In genomic region chr8:13420970-13421369, GRCm38 (mm10) we compare ENCODE assay signal across 21 mouse cellular contexts. TPM values are rescaled to one million over a fixed set of nuclear protein-coding genes. Genes with fewer than 3 reads are reported as not detected.
DNase-seq lines count a peak whose midpoint lies in the region; ATAC-seq and TF ChIP-seq lines count a peak whose summit lies in the region.
"Had no signal": no experiment of that assay in that cellular context is flagged by ENCODE, and none has a peak within 500 bp of the region (broad histone marks: within the 10 kb centered on the region; RNA-seq: fewer than 3 reads in every experiment).

No protein-coding gene starts in this region.

- no peak for ATAC-seq in megakaryocyte, adult 5-6 weeks (ENCODE audit: poor library complexity, severe bottlenecking)
- ATAC-seq: forebrain, embryonic 14.5 days had no signal

- DNase-seq in frontal cortex, postnatal 36 days (ENCODE audit: low spot score in 2 of 2): peak; percentile 13 to 19
- DNase-seq in frontal cortex, postnatal 25 days (ENCODE audit: low spot score in 2 of 2): no peak
- DNase-seq in brain, embryonic 14.5 days (ENCODE audit: low read depth): peak; percentile 24
- DNase-seq in left cerebral cortex, postnatal 4 days: peak; percentile 13
- DNase-seq in right cerebral cortex, postnatal 25 days: peak; percentile 45
- no peak for DNase-seq in heart, postnatal 36 days
- DNase-seq: heart, adult 2 months; kidney, adult 8-10 months; kidney, postnatal 36 days; layer of hippocampus, adult 9-11 months; lung, embryonic 14.5 days had no signal

- intact Hi-C loops in left cerebral cortex, postnatal 4 days (cut with DNase I): no loop called here
- intact Hi-C loops in heart, postnatal 36 days (cut with DNase I): loop anchor here (10.0 kb wide), 1 partner anchor 516 kb away; no protein-coding TSS in a partner anchor

- TF ChIP-seq POLR2A in brain, embryonic 14.5 days (IDR thresholded peaks at IDR 0.05; ENCODE audit: borderline replicate concordance, extremely low read depth, insufficient read depth, insufficient read length, poor library complexity, severe bottlenecking): no peak

- no peak for TF ChIP-seq CTCF in brain, embryonic 14.5 days (IDR thresholded peaks at IDR 0.05; ENCODE audit: borderline replicate concordance, extremely low read depth, insufficient read depth, insufficient read length)

RNA-seq across cellular contexts. Expression of gene Tmem255b, which starts 14.0 kb away (rescaled TPM):
- 0.20 and 0.27 TPM in 2 replicates for polyA plus RNA-seq in brain, embryonic 14.5 days (2012; rRNA removed)
- 1 to 10 TPM; 3.9 to 4.6 TPM for total RNA-seq in left cerebral cortex, postnatal 4 days (2021)
- not detected in 2 replicates for total RNA-seq in megakaryocyte, adult 5-6 weeks (2015)
- total RNA-seq in megakaryocyte, adult 5-6 weeks (2017): not detected in 2 replicates
- 1 to 10 TPM; 6.3 to 6.7 TPM for total RNA-seq in heart, postnatal 36 days (2021)
- total RNA-seq: liver, adult 2 months; monocyte, adult 5-6 weeks had no signal
- polyA plus RNA-seq: forebrain, embryonic 14.5 days; hindbrain, embryonic 11.5 days had no signal

RNA-seq across cellular contexts. Expression of gene Grk1, which starts 16.1 kb away (rescaled TPM):
- polyA plus RNA-seq in brain, embryonic 14.5 days (2012; rRNA removed): 0.06 and 0.10 TPM in 2 replicates
- not detected for total RNA-seq in left cerebral cortex, postnatal 4 days (2021)
- total RNA-seq in megakaryocyte, adult 5-6 weeks (2015): 0.04 TPM in 1 of 2 replicates, not detected in the other
- not detected in 2 replicates for total RNA-seq in megakaryocyte, adult 5-6 weeks (2017)
- total RNA-seq in heart, postnatal 36 days (2021): not detected
- total RNA-seq: gastrocnemius, adult 8-10 months; left cerebral cortex, postnatal 36 days; liver, adult 2 months; monocyte, adult 5-6 weeks had no signal
- polyA plus RNA-seq: heart, adult 2 months; hindbrain, embryonic 11.5 days; liver, adult 2 months; lung, embryonic 14.5 days; neural tube, embryonic 13.5 days had no signal

RNA-seq across cellular contexts. Expression of gene Atp4b, which starts 24.3 kb away (rescaled TPM):
- polyA plus RNA-seq in brain, embryonic 14.5 days (2012; rRNA removed): not detected in 2 replicates
- total RNA-seq in left cerebral cortex, postnatal 4 days (2021): not detected
- not detected in 2 replicates for total RNA-seq in megakaryocyte, adult 5-6 weeks (2015)
- not detected in 2 replicates for total RNA-seq in megakaryocyte, adult 5-6 weeks (2017)
- not detected for total RNA-seq in heart, postnatal 36 days (2021)
- total RNA-seq: ES-E14; gastrocnemius, adult 8-10 months; heart, adult 2 months; left cerebral cortex, postnatal 36 days; liver, adult 2 months; monocyte, adult 5-6 weeks had no signal
- polyA plus RNA-seq: forebrain, embryonic 14.5 days; heart, embryonic 16.5 days; hindbrain, embryonic 11.5 days; liver, adult 2 months; lung, embryonic 14.5 days; neural tube, embryonic 13.5 days had no signal

Comparison
In these comparisons a context has a peak if more than half of its experiments do, and no peak if none do; other contexts are left out.
1. DNase-seq: peak in frontal cortex, postnatal 36 days (2 of 2), brain, embryonic 14.5 days (single experiment), left cerebral cortex, postnatal 4 days (single experiment) and right cerebral cortex, postnatal 25 days (single experiment); none in frontal cortex, postnatal 25 days (0 of 2) and heart, postnatal 36 days (0 of 2).
2. RNA of gene Tmem255b, which starts 14.0 kb away (total RNA-seq): 6.3 to 6.7 TPM in heart, postnatal 36 days and 3.9 to 4.6 TPM in left cerebral cortex, postnatal 4 days; not detected in megakaryocyte, adult 5-6 weeks; every median in the first group is over 4 times any median in the second.